Mouse (Mus musculus): ENCODE measurements at regions not wholly inside any gene's neighbourhood (a gene's known extent, or its start where the extent isn't known, plus 50 kb on each side); places are given as distances from the start of the nearest gene placed in this dataset.

- TF ChIP-seq POLR2A (IDR thresholded peaks at IDR 0.05; ENCODE audit: borderline replicate concordance, control insufficient read depth, low read depth, low read length) (no peak), CTCF (IDR thresholded peaks at IDR 0.05; ENCODE audit: control insufficient read depth, insufficient read depth, low read length) (no peak)
These were observed 84.3 kb upstream of the Acsl1 start for GRCm38 (mm10) chr8:46386553-46386952.
